Mouse (Mus musculus) spleen, adult 2 months (tissue): ENCODE data around the gene Cmtm8.

Source experiments
- CTCF ChIP-seq: fragments of 200-500 bp; IDR thresholded peaks from 2 replicates; pipeline ENCODE4 v1.5.1; 2011; ENCODE audit warnings: mild to moderate bottlenecking, inconsistent platforms; ENCODE audit not compliant: insufficient read depth, insufficient read length, insufficient replicate concordance; ENCODE audit errors: extremely low read depth
- POLR2A ChIP-seq: fragments of 200-500 bp; IDR thresholded peaks from 2 replicates; pipeline ENCODE4 v1.6.1; 2011; ENCODE audit warnings: low read depth, low read length, inconsistent platforms

DNA sequence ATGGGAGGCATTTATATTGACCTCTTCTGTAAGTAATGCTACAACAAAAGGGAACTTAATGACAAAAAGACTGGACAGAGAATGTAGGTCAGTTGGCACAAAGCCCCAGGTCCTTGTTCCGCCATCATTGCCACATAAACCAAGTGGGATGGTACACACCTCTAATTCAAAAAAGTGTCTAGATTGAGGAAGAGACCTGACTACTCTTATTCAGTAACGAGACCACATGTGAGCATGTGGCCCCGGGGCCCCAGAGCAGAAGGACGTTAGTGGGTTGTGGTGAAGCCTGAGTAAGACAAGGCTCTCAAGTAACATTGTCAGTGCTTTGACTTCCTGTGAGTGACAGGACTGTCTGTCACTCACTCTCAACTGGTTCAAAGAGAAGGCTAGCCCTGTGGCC, 73.7 kb downstream of the Cmtm8 start:
- TF ChIP-seq CTCF (no peak), POLR2A (no peak)
